Mouse (Mus musculus): Measurements from ENCODE around the gene Fmnl2.

Gene Fmnl2

GRCm38 (mm10) chr2:52955831-52956230, 98.2 kb downstream of the Fmnl2 start:
- no peak for DNase-seq (ENCODE audit: low read depth, low spot score)

DNA sequence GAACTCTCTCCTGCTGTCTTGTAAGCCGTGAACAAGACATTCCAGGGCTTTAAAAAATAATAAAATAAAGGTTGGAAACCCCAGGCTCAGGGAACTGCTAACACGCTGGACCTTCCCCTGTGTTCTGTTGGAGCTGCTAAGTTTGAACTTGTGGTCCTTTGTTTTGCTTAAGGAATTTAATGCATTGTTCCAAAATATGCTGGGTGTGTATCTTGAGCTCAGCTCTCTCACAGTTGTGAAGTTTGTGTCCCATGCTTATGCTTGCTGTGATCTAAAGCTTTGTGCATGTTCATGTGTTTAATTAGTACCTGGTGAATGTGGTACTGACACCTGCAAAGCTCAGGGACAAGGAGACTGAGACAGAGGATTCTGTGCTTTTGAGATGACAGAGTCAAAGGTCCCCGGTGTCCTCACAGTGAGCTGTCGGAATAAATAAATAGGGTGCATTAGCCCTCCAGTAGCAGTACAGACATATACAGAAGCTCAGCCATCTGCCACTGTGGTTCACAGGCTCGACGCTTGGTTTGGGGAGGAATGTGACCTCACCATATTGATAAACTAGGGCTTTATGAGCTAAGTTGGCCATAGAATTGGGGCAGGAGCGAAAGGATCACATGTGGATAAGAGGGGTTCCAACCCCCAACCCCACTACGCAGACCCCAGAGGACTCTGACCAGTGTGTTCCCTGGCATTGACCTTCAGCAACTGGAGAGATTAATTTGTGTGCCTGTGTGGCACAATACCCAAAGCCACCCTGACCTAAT, 100.3 kb downstream of the Fmnl2 start:
- no peak for DNase-seq (ENCODE audit: low read depth, low spot score)

GRCm38 (mm10) chr2:52958535-52959290, 101.1 kb downstream of the Fmnl2 start:
- no peak for DNase-seq (ENCODE audit: low read depth, low spot score)

DNA sequence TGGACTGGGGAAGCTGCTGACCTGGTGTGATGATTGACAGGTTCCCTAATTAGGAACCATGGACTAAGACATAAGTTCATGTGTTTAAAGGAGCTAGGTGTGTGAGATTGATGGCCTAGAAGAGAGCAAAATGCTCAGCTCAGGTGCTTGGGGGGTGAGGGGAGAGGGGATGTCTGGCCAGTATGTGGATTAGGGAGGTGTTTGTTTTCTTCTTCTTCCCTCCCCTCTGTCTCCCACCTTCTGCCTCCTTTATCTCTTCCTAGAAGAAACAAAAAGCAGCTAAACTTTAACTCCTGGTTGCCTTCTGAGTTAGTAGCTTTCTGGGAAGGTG, 101.6 kb downstream of the Fmnl2 start:
- no peak for DNase-seq (ENCODE audit: low read depth, low spot score)

DNA sequence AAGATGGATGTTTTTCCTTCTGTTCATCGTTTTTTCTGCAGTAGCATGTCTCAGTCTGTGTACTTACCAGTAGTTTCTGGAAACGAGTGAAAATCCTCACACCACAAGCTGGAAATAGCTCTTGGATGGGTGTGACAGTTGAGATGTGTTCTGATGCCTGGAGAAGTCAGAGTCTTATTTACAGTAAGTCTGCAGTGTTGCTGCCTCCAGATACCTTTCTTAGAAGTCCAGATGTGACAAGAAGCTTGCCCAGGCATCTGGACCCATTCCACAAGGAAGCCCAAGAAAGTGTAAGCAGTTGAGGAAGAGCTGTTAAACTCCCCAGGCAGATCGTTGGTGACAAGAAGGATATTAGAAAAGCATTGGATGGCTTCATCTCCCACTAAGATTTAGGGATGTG, 102.3 kb downstream of the Fmnl2 start:
- DNase-seq (ENCODE audit: low read depth, low spot score): no peak

DNA sequence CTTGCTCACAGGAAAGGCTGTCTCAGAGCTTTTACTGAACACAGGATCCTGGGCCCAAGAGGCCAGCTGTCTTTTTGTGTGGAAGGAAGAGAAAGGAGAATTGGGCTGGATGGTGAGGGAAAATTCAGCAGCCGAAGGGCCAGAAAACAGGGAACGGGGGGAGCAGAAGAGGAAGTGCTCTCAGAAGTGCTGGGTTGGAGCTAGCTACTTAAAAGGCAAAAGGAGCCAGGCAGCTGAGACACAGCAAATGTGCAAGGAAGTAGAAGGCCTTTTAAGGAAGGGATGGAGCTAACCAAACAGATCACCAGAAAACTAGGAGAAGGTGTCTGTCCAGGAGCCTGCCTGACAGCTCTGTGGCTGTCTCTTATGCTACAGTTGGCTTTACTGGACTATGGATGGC, 103.0 kb downstream of the Fmnl2 start:
- no peak for DNase-seq (ENCODE audit: low read depth, low spot score)

DNA sequence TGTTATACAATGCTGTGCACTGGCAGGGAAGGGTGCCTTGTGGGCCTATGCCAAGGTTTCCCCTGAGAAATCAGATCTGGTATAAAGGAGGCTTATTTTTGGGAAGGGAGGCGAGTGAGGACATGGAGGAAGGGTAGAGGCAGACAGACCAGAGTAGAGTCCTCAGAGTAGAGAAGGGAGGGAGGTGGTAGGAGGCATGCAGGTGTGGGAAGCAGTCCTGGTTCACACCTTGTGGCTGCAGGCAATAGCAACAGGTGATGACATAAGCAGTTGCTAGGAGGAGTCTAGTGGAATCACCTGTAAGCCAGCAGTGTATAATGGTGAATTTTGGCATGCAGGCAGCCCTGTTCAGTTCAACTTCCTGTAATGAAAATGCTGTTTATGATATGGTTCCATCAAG, 105.8 kb downstream of the Fmnl2 start:
- DNase-seq (ENCODE audit: low read depth, low spot score): no peak

DNA sequence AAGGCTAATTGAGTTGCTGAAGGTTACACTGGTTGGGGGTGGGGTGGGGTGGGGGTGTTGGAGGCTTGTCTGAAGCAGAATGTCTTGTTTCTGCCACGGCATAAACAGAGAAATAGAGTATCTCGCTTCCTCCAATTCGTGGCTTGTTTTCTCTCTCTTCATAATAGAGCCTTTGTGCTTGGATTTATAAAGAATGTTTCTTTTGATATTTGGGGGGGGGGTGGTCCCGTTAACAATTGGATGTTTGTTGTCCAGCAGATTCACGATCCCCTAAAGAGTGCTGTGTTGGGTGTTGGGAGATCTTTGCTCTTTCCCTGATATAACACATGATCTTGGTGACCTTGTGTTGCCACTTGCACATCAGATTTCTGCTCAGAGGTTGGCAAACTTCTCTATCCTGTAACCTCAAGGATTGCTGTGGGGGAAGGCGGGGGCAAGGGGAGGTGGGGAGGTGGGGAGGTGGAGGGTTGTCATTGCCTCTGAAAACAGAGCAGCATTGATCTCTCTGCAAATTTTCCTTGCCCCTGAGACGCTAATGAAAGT, 106.8 kb downstream of the Fmnl2 start:
- DNase-seq (ENCODE audit: low read depth, low spot score): no peak

DNA sequence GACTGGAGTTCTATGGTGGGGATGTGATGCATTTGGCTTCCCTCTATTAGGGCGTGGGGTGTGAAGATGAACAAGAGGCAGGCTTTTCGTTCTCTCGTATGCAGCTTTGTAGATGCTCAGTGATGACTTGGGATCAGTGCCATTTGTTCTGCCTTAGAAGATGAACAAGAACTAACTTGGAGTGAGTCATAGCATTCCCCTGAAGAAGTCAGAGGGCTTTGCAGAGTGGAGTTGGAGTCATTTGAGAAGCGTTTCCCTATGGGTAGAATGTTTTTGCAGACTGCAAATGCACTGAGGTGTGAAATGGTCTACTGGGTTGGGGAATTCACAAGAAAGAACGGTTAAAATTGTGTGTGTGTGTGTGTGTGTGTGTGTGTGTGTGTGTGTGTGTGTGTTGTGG, 108.6 kb downstream of the Fmnl2 start:
- no peak for DNase-seq (ENCODE audit: low read depth, low spot score)

- DNase-seq (ENCODE audit: low read depth, low spot score): no peak
Observed at GRCm38 (mm10) chr2:52966820-52967460, 109.3 kb downstream of the Fmnl2 start.

DNA sequence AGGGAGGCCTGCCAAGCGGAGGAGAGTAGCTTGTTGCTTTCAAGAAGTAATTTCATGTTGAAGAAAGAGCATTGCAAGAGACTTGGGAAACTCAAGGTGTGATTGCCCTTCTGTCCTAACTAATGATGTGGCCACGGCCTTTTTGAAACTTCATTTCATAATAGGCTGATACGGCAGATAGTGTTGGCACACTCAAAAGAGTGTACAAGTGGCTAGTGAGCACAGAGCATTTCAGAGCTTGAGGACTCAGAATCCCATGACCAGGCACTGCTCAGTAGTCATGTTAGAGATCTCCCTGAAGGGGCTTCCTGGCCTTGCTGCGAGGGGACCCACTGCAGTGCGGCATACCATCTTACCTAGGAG, 109.8 kb downstream of the Fmnl2 start:
- no peak for DNase-seq (ENCODE audit: low read depth, low spot score)

- no peak for DNase-seq (ENCODE audit: low read depth, low spot score)
Observed at GRCm38 (mm10) chr2:52968884-52969283, 111.2 kb downstream of the Fmnl2 start.

- DNase-seq (ENCODE audit: low read depth, low spot score): no peak
Observed at GRCm38 (mm10) chr2:52974056-52974455, 116.4 kb downstream of the Fmnl2 start.

GRCm38 (mm10) chr2:52974776-52975175, 117.1 kb downstream of the Fmnl2 start:
- DNase-seq (ENCODE audit: low read depth, low spot score): no peak

DNA sequence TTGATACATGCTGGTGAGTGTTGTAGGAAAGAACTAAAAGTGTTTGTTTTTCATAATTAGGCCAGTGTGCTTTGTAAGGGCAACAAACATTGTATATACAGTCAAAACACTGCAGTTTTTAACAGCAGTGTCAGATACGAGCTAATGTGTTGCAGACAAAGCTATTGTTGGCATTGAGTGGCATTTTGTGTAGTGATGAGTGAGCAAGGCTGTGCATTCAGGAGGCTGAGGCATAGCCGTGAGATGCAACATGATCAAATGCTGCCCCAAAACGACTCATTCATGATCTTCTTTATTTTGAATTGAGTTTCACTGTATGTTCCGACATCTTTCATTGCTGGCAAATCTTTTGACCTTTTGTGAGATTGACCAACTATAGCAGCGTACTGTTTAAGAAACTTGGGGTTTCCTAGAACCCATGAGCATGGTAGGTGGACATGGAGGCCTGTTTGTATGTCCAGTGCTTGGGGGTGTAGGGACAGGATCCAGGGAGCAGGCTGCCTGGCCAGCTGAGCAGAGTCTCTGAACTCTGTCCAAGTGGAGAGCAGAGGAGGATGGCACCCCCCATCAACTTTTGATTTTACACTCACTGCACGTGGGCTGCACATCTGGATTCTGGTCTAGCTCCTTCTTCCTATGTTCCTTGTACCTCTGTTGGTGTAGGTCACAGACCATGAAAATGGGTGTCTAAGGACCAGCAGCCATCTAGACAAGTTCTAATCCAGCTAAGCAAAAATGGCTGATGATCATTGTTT, 120.4 kb downstream of the Fmnl2 start:
- no peak for DNase-seq (ENCODE audit: low read depth, low spot score)

GRCm38 (mm10) chr2:52978796-52979195, 121.1 kb downstream of the Fmnl2 start:
- no peak for DNase-seq (ENCODE audit: low read depth, low spot score)

- DNase-seq (ENCODE audit: low read depth, low spot score): no peak
Observed at GRCm38 (mm10) chr2:52979280-52979763, 121.7 kb downstream of the Fmnl2 start.

GRCm38 (mm10) chr2:52981126-52981525, 123.5 kb downstream of the Fmnl2 start:
- no peak for DNase-seq (ENCODE audit: low read depth, low spot score)

DNA sequence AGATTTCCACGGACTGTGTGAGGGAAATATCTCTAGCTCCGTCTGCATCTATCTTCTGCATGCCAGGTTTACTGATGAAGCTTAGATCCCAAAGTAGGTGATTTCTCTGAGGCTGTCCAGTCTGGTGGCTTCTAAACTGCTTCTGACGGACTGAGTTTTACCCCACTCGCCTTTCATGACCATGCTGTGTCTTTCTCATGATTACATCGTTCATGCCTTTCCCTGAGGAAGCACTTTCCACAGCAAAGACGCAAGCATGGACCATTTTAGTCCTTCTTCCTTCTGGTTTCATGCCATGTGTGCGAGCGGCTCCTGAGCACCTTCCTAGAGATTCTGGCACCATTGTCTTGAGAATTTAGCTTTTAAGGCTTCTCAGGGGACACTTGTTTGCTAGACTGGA, 123.9 kb downstream of the Fmnl2 start:
- no peak for DNase-seq (ENCODE audit: low read depth, low spot score)

- no peak for DNase-seq (ENCODE audit: low read depth, low spot score)
Observed at GRCm38 (mm10) chr2:52982502-52982901, 124.8 kb downstream of the Fmnl2 start.

- no peak for DNase-seq (ENCODE audit: low read depth, low spot score)
Observed at GRCm38 (mm10) chr2:52984556-52984955, 126.9 kb downstream of the Fmnl2 start.

DNA sequence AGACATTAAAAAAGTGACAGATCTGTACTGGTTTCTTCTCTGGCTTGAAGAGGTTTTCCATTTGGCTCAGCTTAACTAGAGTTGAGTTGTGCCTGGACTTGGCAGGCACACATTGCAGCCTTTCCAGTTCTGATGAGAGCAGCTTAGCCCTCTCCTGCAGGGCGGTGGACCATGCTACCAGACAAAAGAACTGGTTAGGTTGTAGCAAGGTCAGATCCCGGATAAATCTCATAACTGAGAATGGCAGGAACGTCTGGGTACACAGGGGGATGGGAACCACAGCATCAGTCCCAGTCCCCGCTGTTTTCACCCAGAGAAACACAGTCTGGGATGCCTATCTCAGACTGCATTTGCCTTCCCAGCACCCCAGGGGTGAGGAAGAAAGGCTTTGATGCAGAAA, 127.5 kb downstream of the Fmnl2 start:
- no peak for DNase-seq (ENCODE audit: low read depth, low spot score)

Measured in c-Kit-negative CD71-positive TER-119-positive erythroid progenitor cells, embryonic 14.5 days (primary cell).